Mouse (Mus musculus) adrenal gland, adult 2 months (tissue): ENCODE data around the gene Lap3. TPM values are rescaled to one million over a fixed set of nuclear protein-coding genes. Genes with fewer than 3 reads are reported as not detected.

Experiments
- polyA plus RNA-seq: library from polyadenylated mRNA; depleted of rRNA; stranded (reverse); fragments of >200 nt; gene quantifications from 2 replicates; pipeline ENCODE4 v1.2.3, GENCODE M21; 2012; rRNA removed
- total RNA-seq, 2 experiments: library from RNA; stranded (reverse); gene quantifications; 2 replicates each; pipeline ENCODE4 v1.2.3; 2021

Gene Lap3
- total and polyA plus RNA-seq, 3 experiments = 6.6 to 69.6 (median 49.6) TPM

Other genes with a start within 250 kb of the Lap3 start
- gene Qdpr, start 43.1 kb upstream of the Lap3 start, total RNA-seq = 100 to 1,000 TPM; 106 to 138 TPM
- 91.6 and 107 TPM in 2 replicates for gene Qdpr, start 43.1 kb upstream of the Lap3 start, polyA plus RNA-seq
- not detected for gene Clrn2, start 39.6 kb upstream of the Lap3 start, total RNA-seq
- gene Clrn2, start 39.6 kb upstream of the Lap3 start, polyA plus RNA-seq = not detected in 2 replicates
- gene Med28, start 26.9 kb downstream of the Lap3 start, total RNA-seq = 100 to 1,000 TPM in 1 of 2 experiments, 10 to 100 TPM in 1; 78.9 to 107 TPM
- 145 and 147 TPM in 2 replicates for gene Med28, start 26.9 kb downstream of the Lap3 start, polyA plus RNA-seq
- under 1 TPM; 0.17 to 0.41 TPM for gene Fam184b, start 146.2 kb downstream of the Lap3 start, total RNA-seq
- not detected in 2 replicates for gene Fam184b, start 146.2 kb downstream of the Lap3 start, polyA plus RNA-seq
- under 1 TPM; 0.73 to 0.98 TPM for gene Ncapg, start 176.5 kb downstream of the Lap3 start, total RNA-seq
- 0.09 and 0.10 TPM in 2 replicates for gene Ncapg, start 176.5 kb downstream of the Lap3 start, polyA plus RNA-seq